Mouse (Mus musculus) stomach, postnatal 0 days (tissue): ENCODE measurements around the gene Cfap46.

Experiments used
- CTCF ChIP-seq: IDR thresholded peaks from 2 replicates; pipeline ENCODE4 v1.5.1; 2016; ENCODE audit warnings: antibody characterized with exemption, low read depth, mild to moderate bottlenecking, moderate library complexity
- EP300 ChIP-seq: optimal IDR thresholded peaks from 2 replicates; pipeline ENCODE3; 2016; ENCODE audit warnings: antibody characterized with exemption

GRCm38 (mm10) chr7:139676433-139676832 lies 7.2 kb downstream of the Cfap46 start:
- no peak for TF ChIP-seq CTCF
- no peak for TF ChIP-seq EP300
